Mouse (Mus musculus) spleen, postnatal 36 days (tissue): ENCODE data around the gene Olfr1318.

ENCODE experiments used
- DNase-seq, 2 experiments: peaks; one replicate each; pipeline ENCODE4 v3.0.0; 2022; ENCODE audit warnings: low spot score in 2 of 2, mixed read lengths in 1 of 2

The Olfr1318 gene

DNA sequence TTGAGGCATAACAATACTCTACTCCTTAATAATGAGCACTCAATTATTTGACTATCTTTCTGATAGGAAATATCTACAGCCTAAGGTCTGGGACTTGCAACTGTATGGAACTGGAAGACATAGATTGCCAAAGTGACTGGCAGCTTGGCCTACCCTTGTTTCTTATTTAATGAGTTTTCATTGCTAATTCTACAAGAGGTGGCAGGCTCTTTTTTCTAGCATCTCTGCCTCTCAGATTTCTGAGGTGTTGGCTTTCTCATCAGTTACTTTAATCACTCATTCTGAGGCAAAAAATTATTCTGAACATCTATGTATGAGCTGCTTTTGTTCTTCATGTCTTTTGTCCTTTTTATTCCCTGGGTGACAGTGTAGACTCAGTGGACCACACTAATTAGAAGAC lies at the start of gene Olfr1318:
Gene Olfr1318 (plus strand): TSS at position 301 of the 400 bp plus-strand sequence.
- no peak for DNase-seq

GRCm38 (mm10) chr2:112115340-112115739 lies 38.7 kb upstream of the Olfr1318 start, which contains the start of gene Olfr1315-ps1:
Gene Olfr1315-ps1 (minus strand): TSS chr2:112115440.
- DNase-seq: no peak

DNA sequence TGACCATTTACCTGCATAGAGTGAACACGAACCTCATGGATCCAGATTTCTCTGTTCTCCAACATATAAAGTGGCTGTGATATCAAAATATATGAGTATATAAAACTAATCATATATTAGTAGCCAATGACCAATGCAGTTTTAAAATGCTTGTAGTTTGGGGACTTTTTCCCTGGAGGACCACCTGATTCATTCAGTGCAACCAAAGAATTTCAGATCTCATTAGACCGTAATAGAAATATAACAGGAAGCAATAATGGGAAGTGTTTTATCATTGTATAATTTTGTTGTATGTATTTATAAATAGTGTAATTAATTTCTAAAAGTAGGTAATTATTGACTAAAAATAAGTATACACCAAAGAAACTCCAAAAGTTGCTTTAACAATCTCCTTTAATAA lies 19.1 kb upstream of the Olfr1318 start, which contains the start of gene Olfr1316:
Gene Olfr1316 (minus strand): TSS at position 101 of the 400 bp plus-strand sequence.
- DNase-seq: no peak

DNA sequence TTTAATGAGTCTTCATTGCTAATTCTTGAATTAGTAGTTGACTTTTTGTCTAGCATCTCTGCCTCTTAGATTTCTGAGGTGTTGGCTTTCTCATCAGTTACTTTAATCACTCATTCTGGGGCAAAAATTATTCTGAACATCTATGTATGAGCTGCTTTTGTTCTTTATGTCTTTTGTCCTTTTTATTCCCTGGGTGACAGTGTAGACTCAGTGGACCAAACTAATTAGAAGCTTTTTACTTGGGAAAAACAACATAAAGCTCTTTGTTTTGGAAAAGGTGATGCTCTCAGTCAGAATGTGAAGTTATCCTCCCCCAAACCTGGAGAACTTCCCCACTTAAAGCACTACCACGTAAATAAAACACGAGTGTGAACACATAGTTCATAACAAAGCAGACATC lies 14.0 kb upstream of the Olfr1318 start, which contains the start of gene Olfr1317:
Gene Olfr1317 (plus strand): TSS at position 301 of the 400 bp plus-strand sequence.
- no peak for DNase-seq

- DNase-seq: peak; percentile 11 to 41
Measured at GRCm38 (mm10) chr2:112196859-112197258, 42.9 kb downstream of the Olfr1318 start.

DNA sequence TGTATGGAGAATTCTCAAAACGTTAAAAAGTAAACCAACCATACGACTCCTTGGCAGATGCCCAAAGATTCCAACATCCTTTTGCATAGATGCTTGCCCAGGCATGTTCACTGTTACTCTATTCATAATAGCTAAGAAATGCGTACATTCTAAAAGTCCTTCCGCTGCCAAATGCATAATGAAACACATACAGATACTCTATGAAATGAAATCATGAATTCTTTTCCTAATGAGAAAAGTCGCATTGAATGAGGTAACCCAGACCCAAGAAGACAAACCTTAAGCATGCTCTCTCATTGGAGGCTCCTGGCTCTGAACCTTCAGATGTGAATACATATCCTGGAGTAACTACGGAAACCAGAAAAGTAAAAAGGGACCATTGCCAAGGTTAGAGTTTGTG lies 49.1 kb downstream of the Olfr1318 start:
- no peak for DNase-seq
